Mouse (Mus musculus) 3T3-L1 (cell line): ENCODE measurements around the gene Serpina10.
A peak's percentile ranks its signal among the peaks of the same experiment; 100 is the strongest.
"Not testable (repeated sequence)": the region's sequence is repeated elsewhere in the genome, so short reads cannot be mapped to it uniquely, and the experiment has no call there.

ENCODE experiments used
- DNase-seq: peaks from one replicate; pipeline ENCODE4 v3.0.0-alpha.2; 2015; ENCODE audit warnings: low read depth, low spot score

Serpina10 gene

DNA sequence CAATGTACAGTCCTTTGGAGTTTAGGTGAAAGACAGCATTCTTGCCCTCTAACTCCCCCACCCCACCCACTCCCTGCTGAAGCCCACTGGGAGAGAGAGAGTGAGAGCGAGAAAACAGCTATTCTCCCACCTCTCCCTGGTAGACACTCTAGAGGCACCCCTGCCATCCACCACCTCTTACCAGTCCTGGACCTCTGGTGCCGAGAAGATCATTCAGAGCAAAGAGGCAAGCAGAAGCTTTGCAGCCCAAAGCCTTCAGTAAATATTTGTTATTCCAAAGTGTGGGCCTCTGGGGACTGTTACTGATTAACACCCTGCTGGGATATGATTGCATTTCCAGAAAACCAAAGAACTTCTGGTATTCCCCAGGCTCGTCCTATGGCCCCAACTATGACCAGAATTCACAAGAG is at the start of gene Serpina10:
Gene Serpina10, minus strand, starts transcription at position 242 of the 410 bp plus-strand sequence.
- no peak for DNase-seq

DNA sequence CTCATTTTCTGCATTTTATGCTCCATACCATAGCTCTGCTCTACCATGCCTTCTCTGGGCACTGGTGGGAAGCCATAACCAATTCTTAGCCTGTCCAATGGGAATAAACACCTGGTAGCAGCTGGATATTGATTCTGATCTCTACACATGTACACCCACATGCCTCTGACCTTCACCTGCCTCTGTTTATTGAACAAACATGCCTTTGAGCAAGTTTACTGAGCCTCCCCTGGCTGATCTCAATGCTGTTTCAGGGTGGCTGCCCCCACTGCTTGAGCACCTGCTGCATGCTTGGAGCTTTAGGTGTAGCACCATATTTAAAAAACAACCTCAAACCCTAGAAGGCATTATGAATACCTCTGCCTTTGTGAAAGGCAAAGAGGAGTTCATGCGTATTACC is 48.6 kb upstream of the Serpina10 start:
- not testable (repeated sequence) for DNase-seq

DNA sequence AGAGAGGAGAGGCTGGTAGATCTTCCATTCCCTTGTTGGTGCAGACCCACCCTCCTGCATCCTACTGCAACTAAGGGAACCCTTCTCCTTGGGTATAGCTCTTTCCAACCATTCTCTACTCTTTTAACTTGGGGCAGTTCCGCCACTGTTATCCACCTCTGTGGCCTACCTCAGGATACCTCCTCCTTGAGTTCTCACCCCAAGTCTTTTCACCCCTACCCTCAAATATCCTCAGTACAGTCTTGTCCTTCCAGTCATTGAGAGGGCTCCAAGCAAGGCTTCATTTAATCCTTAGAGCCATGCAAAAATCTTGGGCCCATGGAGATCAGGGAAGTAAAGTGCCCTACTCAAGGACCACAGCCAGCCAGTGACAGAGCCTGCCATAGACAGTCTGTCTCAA is 44.8 kb upstream of the Serpina10 start, which contains the start of gene Serpina16:
Gene Serpina16, minus strand, starts transcription at position 101 of the 400 bp plus-strand sequence.
- DNase-seq, result no peak

DNA sequence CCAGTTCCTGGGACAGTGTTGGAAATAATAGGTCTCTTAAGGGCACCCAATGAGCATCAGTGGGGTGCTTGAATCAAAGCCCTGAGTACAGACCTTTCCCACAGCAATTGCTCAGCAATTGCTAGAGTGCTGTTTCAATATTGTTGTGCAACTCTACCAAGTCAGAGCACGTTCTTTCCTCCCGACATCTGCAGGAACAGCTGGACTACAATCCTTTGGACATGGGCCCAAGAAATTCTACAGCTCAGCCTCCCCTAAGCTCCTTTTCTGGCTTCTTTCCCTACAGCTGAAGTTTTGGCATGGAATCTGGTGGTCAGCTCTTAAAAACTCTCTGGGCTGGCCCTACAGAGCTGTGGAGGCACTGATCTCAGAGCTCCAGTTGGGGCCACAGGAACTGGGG is 41.9 kb upstream of the Serpina10 start:
- peak; percentile 2 for DNase-seq

DNA sequence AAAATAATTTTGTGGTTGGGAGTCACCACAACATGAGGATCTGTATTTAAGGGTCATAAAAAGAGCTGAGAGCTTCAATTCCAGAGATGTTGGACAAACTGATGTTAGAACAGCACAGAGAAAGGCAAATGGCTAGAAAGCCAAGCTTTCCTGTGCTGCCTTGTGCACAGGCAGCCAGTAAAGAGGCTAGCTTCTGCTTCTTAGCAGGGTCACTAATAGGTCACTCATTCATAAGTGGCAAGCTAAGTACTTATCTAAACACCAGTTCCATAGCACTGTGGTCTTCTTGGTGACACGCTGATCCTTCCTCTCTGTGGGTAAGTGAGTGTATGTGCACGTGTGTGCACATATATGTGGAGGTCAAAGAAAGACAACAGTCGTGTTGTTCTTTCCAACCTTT is 40.2 kb upstream of the Serpina10 start:
- no peak for DNase-seq

- no peak for DNase-seq
Observed at GRCm38 (mm10) chr12:103670964-103671363, 39.7 kb upstream of the Serpina10 start.

DNA sequence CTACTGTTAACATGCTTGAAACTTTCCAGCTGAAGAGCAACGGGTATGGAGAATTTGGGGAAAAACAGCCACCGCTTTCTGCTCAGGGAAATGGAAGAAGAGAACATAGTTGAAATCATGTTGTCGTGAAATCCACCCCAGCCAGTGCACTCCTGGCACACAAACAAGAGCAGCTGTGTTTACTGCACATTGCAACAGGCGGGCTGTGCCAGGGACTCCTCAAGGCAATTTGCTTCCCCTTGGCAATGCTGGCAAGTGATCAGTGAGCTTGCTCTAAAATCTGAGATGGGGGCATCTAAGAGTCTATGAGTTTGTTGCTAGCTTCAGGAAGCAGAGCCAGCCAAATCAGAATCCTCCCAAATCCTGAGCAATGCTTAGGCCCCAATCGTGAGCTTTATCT is 39.1 kb upstream of the Serpina10 start:
- DNase-seq, result no peak

GRCm38 (mm10) chr12:103665286-103665685 is 34.0 kb upstream of the Serpina10 start:
- DNase-seq, result no peak

DNA sequence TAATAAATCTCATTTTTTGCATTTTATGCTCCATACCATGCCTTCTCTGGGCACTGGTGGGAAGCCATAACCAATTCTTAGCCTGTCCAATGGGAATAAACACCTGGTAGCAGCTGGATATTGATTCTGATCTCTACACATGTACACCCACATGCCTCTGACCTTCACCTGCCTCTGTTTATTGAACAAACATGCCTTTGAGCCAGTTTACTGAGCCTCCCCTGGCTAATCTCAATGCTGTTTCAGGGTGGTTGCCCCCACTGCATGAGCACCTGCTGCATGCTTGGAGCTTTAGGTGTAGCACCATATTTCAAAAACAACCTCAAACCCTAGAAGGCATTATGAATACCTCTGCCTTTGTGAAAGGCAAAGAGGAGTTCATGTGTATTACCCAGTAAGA is 30.8 kb upstream of the Serpina10 start:
- DNase-seq, result not testable (repeated sequence)

DNA sequence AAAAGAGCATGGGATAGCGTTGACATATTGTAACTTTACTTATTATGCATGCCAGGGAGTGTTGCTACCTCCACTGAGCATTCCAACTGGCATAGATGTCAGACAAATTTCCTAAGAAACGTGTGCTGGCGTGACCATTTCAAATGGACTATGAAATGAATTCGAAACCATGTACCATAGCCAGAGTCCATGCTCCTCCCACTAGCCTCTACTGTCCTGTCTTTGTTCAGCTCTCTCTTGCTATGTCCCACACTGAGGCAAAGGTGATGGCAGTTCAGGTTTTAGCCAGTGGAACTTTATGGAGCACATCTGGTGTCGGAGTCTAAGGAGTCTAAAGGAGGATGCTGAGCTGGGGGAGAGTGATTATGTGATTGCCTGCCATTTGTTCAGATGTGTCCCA is 28.8 kb upstream of the Serpina10 start:
- DNase-seq, result no peak

- no peak for DNase-seq
Observed at GRCm38 (mm10) chr12:103659171-103659570, 27.9 kb upstream of the Serpina10 start.

GRCm38 (mm10) chr12:103657991-103658390 is 26.7 kb upstream of the Serpina10 start:
- no peak for DNase-seq

DNA sequence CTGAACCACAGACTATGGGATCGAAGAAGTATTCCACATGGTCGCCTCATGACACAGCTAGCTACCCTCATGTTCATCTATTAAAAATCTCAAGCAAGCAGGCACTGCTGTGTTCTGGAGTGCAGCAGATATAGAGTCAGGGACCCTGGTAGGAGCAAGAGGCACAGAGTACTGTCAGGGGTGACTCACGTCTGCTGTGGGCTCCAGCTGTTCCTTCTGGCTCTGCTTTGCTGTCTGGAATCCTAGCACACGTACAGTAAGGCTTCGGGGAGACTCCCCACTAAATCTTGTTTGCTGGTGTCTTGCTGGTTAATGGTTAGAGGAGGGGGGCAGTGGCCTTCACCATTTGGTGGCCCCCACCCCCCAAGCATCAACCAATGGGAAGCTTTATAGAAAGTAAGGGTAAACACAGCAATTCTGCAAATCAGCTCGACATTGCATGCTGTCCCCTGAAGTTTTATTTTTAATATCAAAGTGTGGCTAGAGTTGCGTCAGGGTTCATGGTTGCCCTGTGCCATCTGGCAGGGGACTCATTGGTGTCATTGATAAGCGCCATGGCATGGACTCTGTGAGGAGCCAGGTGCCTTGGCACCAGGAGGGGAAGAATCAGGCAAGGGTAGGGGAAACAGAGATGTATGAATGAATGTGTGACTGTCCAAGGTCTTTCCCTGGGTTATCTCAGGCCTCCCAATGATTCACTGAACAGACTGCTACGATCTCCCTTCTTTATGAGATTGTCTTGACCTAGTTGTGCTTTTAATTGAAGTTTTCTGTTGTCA is 25.8 kb upstream of the Serpina10 start, which contains the start of gene Serpina6:
Gene Serpina6, minus strand, starts transcription at position 365 of the 779 bp plus-strand sequence.
- DNase-seq, result no peak

GRCm38 (mm10) chr12:103655123-103656044 is 24.1 kb upstream of the Serpina10 start:
- DNase-seq, result no peak

DNA sequence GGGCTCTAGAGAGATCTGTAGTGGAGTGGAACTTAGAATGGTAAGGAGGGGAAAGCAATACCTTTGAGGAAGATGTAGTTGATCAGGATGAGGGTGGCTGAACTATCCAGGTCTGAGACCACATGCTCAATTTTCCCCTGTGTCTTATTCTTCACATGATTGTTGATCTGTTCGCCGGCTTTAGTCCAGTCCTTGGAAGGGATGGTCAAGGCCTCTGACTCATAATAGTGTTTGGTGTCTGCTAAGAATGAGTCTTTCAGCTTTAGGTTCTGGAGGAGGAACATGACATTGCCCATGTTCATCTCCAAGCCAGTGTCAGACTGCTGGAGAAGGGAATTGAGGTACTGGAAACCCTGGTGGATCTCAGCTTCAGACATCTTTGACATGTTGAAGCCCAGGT is 22.6 kb upstream of the Serpina10 start:
- DNase-seq, result no peak

GRCm38 (mm10) chr12:103646314-103646713 is 15.1 kb upstream of the Serpina10 start:
- no peak for DNase-seq

- DNase-seq, result no peak
Observed at GRCm38 (mm10) chr12:103644601-103645000, 13.4 kb upstream of the Serpina10 start.

DNA sequence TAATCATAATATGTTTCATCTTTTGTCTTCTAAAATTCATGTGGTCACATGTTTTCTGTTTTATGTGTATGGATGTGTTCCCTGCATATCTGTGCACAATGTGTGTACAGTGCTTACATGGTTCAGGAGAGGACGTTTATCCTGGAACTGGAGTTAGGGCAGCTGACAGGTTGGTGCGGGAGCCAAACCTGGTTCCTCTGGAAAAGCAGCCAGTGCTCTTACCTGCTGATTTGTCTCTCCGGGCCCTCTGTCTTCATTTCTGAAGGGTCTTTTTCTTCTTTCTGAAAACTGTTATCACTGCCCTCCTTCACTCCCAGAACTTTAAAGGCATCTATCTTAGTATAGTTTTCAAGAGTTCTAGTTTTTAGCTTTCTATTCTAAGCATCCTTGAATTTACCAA is 12.6 kb upstream of the Serpina10 start:
- DNase-seq, result no peak

DNA sequence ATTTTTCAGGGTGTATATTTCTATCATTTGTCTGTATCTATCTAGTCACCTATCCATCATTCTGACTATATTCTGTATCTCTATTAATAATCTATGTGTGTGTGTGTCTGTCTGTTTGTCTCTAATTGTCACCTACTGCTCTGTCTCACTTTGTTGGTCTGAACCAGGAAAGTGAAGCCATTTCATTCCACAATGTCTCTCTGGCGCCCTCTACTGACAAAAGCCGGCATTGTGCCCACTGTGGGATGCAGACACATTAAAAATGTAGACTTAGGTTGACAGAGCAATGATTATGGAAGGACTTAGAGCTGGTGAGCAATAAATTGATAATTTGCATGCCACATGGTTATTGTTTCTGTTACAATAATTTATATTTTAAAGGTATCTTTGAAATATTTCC is 12.1 kb upstream of the Serpina10 start:
- DNase-seq, result peak; percentile 78

- DNase-seq, result no peak
Observed at GRCm38 (mm10) chr12:103635846-103636245, 4.6 kb upstream of the Serpina10 start.

DNA sequence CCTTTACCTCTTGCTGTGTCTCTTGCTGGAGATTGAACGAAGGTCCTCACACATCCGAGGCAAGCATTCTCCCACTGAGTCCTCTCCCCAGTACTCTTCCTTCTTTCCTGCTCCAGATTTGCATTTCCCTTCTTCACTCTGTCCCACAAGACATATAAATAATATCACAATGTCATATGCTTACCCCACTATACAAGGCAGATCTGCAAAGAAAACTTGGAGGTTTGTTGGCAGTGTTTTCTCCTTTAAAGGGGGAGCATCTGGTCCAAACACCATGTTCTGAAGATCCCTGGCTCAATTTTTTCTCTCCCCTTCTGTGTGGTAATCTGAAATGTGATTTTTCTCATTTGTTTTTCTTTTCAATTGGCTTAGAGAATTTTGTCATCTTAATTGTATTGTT is 3.2 kb upstream of the Serpina10 start:
- no peak for DNase-seq

DNA sequence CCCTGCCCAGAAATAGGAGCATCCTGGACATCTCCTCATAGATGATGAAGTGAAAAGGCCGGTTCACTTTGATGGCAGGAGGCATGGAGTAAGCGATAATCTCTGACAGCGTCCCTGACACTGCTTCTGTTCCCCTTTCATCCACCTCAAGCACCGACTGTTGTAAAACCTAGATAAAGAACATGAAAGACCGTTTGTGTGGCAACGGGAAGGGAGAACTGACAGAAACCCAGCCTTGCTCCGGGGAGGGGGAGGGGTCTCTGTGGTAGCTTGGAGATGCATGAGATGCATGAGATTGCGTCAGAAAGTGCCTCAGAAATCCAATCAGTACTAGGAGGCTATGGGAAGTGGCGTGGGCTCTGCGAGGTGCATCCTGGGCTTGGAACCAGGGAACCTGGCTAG is 14.4 kb downstream of the Serpina10 start:
- DNase-seq, result no peak
